Mouse (Mus musculus) c-Kit-positive CD71-positive TER-119-positive erythroid progenitor cells, embryonic 14.5 days (primary cell): ENCODE results near the gene Thap11.
"Not testable (repeated sequence)": the region's sequence is repeated elsewhere in the genome, so short reads cannot be mapped to it uniquely, and the experiment has no call there.

Experiments
- DNase-seq: peaks from one replicate; pipeline ENCODE4 v3.0.0-alpha.2; 2013; ENCODE audit warnings: low spot score

The Thap11 gene

DNA sequence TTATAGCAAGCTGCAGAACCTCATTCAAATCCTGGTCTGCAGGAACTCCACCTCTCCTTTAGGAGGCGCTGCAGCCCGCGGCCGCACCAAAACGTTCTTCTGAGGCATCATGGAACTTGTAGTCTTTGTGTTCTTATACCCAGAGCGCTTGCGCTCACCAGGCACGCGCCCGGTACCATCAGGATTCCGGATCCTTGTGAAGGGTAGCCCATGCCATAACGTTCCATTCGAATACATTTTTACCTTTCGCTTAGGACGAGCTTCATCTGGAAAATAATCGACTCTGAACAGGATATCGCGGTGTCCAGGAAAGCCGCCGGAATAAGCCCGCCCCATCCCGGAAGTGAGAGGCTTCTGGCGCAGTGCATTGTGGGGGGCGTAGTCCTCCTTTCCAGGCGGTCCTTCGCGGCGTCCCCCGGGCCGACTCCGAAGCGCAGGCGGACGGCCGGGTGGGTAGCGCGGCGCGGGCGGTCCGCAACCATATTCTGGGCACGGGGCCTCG is at the start of gene Thap11:
TSS of gene Thap11 (plus strand) at position 418 of the 502 bp plus-strand sequence.
- DNase-seq: peak; percentile 92

DNA sequence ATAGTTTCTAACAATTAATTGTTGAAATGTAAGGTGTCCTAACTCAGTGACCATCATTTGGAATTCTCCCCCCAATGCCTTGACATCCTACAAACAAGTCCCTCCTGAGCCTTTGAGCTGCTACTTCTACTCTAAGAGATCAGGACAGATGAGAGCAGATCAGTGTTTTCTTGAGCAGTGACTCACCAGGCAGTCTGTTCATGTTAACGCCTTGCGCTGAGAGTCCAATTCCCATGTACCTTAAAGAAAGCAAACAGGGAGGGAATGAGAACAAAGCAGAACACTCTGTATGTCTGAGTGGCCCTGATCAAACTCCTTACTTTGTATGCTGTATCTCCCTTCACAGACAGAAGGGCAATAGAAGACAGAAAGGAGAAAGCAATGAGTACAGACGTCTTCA is 49.6 kb upstream of the Thap11 start:
- no peak for DNase-seq

DNA sequence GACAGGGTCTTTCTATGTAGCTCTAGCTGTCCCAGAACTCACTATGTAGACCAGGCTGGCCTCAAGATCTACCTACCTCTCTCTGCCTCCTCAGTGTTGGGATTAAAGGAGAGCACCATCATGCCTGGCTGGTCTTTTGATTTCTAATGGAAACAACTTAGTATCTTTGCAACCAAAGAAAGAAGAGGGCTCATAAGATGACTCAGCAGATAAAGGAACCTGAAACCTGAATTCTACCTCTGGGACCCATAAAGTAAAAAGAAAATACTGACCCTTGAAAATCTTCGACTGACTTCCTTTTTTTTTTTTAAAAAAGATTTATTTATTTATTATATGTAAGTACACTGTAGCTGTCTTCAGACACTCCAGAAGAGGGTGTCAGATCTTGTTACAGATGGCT is 49.0 kb upstream of the Thap11 start:
- DNase-seq: no peak

DNA sequence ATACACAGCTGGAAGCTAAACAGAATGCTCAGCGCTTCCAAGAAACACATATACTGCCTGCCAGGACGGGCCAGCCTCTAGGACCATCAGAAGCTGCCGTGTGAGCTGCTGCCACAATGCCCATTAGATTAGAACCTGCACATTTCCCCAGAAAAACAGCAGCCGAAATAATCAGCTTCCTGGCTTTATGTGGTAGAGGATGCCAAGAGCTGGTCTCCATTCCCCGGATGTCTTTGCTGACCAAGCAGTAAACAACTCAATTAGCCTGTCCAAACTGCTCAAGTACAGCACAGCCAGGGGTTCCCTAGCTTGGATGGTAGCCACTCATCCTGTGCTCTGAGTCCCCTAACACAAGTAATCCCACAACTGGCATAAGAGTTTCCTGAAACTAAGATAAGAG is 47.2 kb upstream of the Thap11 start:
- no peak for DNase-seq

DNA sequence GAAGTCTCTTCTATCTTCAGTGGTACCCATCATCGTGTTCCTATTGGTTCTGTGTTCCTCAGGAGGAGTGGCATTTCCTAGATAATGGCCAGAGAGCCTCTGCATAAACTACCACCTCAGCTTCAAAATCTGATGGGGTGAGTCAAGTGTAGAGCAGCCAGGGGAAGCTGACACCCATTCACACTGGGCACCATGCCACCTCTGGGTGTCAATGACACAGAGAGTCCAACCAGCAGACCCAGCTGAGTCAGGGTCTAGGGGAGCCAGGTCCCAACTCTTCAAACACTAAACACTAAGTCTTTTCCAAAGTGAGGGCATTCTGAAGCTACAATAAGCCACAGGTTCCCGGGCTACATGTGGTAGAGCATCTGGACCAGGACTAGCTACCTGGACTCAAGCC is 46.5 kb upstream of the Thap11 start:
- DNase-seq: no peak

DNA sequence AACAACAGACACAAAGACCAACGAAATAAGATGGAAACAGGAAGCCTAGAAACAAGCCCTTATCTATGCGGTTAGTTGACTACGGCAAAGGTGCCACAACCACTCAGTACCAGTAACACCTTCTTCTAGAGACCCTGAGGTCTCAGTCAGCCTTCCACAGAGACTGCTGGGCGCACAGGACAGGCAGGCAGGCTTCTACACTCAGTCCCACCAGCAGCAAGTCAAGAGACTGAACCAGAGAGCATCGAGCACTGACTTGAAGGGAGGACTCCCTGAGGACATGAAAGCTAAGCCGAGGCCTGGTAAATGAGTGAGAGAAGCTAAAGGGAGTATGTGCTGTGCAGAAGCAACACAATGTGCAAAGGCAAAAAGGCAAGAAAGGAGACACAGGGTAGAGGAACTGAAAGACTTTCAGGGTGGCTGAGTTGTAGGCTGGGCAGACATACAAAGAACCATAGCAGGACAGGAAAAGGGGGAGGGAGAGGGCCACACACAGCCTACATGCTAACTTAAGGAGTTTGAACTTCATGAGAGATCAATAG is 44.6 kb upstream of the Thap11 start:
- no peak for DNase-seq

DNA sequence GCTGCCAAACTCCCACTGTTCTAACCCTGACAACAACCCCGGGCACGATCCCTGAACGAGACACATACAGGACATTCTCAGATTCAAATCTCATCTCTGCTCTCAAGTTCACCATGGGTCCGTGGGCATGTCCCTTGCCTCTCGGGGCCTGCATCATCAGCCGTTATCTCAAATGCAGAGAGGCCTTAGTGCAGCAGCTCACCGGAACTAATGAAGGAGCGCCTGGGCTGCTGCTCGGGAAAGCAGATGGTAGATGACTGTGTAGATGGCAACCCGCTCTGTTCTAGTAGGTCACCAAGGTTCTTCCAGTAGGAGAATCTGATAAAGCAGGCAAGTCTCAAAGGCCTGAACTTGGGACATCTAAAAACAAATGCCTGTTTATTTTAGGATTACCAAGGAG is 43.9 kb upstream of the Thap11 start:
- DNase-seq: no peak

DNA sequence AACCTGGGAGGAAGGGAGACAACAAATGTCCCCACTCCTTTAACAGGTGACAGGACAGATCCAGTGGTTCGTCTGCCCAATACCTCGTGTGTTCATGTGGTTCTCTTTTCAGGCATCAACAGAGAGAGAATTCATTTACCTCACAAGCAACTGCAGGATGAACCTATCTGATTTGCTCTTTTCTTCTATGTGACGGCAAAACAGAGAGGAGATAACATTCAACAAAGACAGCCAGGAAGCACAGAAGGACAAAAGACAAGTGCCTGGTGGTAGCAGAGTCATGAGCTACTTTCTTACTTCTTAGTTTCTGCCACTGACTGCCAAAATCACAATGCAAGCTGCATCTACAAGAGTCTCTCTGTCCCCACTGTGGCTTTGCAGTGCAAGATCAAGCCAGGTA is 43.4 kb upstream of the Thap11 start:
- no peak for DNase-seq

DNA sequence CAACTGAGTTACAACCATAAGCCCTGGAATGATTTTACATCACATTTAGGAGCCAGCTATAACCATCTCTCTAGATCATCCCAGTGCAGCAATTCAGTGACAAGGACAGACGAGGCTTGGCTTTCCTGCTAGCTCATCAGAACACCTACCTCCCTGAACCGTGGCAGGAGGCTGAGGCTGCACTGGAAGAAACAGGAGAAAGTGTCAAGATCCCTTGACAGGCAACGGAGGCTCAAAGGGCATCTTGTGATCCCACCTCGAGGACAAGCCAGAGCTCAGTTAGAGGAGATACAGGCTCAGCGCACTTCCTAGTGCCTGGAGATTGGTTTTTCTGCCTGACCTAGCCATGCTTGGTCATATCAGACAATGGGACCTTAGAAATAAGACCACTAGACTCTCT is 42.4 kb upstream of the Thap11 start:
- no peak for DNase-seq

DNA sequence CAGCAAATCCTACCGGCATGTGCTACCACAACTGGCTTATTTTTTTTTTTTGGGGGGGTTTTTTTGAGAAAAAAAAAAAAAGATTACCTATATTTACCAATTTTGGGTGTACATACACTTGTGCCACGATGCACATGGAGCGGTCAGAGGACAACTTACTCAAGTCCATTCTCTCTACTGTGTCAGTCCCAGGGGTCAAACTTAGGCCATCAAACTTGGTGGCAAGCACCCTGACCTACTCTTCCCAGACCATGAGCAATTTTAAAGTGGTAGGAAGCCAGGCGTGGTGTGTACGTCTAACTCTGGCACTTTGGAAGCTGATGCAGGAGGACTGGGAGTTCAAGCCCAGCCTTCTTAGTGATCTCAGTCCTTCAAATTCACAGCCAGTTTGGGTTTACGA is 41.7 kb upstream of the Thap11 start:
- no peak for DNase-seq

DNA sequence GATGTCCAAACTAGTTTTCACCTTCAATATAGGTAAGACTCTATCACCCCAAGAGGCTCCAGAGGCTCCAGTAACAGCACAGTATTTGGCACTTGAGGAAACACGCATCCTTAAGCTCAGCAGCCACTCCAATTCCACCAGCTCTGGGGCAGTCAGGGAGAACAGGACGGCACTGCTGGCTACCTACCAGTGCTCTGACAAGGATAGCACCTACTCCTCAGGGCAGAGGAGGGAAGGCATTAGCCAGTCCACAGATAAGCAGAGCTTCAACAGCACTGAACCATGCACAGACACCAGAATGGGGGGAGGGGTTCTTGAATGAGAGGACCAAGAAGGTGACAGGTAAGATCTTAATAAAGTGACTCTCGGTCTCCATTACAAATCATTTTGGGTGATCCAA is 35.3 kb upstream of the Thap11 start:
- no peak for DNase-seq

DNA sequence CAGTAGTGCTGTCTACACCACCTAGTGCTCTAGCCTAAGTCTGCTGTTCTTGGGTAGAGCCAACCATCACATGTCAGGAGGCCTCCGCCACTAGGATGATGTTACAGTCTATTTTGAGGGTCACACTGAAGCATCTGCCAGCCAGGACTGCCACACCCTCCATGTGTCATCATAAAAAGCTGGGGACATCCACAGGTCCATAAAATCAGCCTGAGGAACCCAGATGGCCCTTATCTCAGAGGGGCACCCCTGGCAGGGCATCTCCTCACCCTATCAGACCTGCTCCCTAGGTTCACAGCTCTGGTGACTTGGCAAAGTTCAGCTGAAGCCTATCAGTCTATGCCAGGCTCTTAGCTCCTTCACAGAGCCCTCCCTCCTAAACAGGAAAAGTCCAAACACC is 34.0 kb upstream of the Thap11 start:
- DNase-seq: peak; percentile 95

DNA sequence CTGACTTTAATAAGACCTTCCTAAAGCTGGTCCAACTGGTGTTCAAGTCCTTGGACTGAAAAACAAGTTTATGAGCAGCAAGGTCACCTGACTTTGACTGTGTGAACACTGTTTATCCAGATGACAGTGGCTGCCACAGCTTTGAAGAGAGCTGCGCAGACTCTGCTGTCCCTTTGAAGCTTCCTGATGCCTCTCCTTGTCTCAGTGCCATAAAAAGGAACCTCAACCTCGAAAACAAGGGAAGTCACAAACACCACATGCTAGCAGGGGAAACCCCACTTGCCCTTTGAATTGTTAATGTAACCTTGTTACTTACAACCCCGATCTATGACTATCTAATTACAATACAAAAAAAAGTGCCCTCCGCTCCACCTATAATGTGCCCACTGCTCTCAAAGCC is 29.4 kb upstream of the Thap11 start:
- DNase-seq: no peak

DNA sequence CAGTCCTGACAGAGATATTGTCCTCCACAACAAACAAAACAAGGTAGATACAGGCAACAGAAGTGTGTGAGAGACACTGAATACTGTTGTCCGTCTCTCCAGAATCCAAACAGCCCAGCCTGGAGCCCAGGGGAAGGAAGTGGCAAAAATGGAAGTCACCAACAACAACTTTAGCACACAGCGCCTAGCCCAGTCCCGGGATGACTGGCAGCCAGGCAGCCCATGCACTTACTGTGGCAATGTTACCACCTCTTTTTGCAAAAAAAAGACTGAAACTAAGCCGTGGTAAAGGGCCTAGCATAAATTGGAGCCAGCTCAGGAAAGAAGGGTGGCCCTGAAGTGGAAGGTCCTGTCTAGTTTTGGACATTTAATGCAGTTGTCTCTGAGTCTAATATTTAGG is 28.6 kb upstream of the Thap11 start:
- DNase-seq: no peak

DNA sequence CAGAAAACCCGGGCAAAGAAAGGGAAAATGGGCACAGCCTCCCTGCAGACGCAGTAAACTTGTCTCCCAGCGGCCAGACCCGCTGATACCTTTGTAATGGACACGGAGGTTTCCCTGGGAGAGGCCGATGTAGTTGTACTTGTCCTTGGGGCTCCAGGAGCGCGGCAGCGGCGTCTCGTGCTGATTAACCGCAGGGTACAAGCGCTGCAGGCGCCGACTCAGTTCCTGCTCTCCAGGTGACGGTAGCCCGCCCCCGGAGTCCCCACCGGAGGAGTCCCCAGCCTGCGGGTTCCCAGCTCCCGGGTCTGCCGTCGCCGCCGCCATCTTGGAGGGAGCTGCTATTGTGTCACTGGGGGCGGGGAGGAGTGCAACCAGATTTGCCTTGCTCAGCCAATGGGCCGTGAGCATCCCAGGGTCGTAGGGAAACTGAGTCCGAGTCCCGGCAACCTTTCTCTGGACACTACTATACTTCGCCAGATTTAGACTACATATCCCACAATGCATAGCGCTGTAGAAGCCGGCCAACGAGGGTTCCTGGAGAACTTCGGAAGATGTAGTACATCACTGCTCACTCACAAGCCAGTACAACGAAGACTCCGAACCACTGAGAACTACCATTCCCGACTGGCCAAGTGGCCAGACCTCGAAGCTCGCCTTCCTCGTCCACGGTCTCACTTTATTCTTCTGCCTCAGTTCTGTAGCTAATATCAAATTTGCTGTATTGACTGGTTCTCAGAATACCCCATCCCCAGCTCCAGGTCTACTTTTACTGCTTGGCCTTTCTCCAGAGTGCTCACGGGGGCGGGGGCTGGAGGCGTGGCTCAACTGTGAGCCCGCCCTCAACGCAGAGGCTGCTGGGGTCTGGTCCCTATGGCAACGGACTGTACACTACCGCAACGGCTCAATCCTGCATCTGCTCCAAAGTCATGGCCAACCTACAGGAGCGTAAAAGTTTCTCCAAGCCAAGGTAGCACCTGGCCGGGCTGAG is 27.8 kb upstream of the Thap11 start, which contains the start of the genes Ranbp10 and Tsnaxip1:
TSS of gene Ranbp10 (minus strand) at position 490 of the 988 bp plus-strand sequence.
TSS of gene Tsnaxip1 (plus strand) at position 871 of the 988 bp plus-strand sequence.
- DNase-seq: peak; percentile 98

DNA sequence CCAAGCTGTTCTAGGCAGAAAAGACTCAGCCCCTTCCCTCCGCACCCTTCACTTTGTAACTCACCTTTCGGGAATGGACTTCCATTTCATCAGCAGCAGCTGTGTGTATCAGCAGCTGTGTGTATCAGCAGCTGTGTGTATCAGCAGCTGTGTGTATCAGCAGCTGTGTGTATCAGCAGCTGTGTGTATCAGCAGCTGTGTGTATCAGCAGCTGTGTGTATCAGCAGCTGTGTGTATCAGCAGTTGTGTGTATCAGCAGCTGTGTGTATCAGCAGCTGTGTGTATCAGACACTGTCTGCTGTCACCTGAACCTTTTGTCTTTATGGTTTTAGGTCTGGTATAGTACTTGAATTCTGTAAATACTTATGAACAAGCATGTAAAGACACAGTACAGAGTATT is 21.2 kb upstream of the Thap11 start:
- DNase-seq: not testable (repeated sequence)

DNA sequence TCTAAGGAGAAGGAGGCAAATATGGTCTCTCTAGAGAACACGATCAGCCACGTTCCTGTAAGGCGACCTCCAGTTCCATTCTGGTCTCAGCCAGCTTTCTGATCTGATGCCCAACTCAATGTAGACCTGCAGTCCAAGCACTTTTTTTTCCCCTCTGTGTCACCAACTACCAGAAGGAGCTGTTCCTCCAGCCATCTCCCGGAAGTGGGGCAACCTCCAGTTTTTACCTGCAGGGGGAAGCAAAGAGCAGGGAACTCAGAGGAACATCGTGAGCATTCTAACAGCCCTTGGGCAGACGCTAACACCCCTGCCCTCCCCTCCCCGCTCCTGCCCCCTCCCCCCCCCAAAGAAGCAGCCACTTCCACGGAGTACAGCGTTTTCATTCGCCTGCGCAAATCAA is 19.6 kb upstream of the Thap11 start:
- DNase-seq: peak; percentile 85

DNA sequence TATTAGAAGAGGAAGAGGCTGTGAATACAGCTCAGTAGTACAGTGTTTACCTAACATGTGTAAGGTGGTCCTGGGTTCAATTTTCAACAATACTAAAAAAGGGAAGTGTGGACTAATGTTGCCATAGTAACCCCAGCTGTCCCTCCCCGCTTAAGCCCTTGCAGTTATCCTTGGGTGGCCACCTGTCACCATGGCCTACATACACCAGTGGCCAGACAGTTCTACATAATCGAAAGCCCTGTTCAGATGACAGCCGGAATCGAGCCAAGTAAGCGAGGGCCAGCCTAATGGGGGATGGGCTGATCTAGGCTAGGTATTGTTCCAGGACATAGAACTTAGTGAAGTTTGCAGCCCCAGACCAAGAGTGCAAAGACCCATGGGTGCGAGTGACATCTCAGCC is 17.9 kb upstream of the Thap11 start:
- DNase-seq: no peak

DNA sequence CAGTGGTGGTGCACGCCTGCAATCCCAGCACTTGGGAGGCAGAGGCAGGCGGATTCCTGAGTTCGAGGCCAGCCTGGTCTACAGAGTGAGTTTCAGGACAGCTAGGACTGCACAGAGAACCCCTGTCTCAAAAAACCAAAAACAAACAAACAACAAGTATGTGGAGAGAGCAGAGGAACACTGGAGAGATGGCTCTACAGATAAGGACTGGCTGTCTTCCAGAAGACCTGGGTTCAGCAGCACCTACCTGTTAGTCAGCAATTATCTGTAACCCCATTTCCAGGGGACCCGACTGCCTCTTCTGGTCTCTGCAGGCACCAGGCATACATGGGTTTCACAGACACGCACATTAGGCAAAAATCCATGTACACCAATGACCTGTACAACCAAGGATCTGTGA is 15.7 kb upstream of the Thap11 start:
- DNase-seq: no peak

DNA sequence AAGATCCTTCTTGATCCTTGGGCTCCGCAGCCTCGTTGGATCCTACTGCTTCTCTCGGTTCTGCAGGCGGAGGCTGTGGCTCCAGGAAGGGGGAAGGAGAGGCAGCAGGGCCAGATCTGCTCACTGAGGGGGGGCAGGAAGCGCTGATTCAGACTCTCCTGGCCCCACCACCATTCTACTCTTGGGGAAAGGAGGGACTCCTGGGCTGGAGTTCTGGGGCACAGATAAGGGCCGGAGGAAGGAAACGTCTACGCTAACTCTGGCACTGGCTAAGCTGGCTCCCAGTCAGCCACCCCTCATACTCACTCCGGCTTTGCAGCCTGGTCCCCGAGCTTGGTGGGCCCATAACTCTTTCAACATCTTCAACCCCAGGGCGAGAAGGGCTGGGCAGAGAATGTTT is 8.3 kb upstream of the Thap11 start:
- no peak for DNase-seq

DNA sequence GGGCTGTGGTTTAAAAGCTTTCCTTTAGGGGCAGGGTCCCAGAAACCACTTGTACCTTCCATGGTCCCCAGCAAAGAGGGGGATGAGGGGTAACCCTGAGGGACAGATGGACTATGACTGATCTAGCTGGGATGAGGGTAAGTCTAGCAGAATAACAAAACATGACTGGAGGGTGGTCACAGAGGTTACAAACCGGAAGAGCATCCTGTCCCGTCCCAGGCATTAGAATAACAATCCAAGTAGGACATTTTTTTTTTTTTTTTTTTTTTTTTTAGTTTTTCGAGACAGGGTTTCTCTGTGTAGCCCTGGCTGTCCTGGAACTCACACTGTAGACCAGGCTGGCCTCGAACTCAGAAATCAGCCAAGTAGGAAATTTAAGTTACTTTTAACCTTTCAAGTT is 4.9 kb upstream of the Thap11 start:
- DNase-seq: no peak

DNA sequence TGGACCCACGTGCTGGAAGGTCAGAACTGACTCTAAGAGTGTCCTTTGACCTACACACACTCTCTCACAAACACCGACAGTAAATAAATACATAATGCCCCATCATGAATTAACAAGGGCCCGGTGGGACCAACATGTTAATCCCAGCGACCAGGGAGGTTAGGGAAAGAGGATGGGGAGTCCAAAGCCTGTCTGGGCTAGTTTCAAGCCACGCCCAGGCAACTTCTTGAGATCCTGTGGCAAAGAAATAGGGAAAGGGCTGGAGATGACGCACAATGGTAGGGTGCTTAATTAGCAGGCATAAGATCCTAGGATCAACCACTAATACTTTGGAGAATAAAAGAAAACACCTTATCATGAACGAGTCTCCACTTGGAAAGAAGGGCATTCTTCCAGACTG is 4.3 kb upstream of the Thap11 start:
- no peak for DNase-seq

DNA sequence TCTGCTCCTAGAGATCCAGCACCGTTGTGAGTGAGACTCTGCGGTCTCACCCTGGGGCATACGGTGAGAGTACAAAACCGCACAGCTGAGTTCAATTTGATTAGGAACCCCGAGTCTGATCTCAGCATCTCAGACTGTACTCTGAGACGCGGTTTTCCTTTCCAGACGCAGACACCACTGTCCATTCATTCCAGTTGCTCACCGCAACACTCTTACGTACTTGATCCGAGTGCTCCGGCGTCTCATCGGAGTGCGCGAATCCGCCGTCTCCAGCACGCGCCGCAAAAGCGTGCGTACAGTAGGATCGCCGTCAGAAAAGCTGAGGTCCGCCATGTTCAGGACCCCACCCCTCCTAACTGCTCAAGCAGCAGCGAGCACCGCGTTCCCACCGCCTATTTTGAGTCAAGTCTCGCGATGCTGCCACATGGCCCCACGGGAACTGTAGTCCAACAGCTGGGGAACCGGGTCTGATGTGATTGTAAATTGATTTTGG is 3.2 kb upstream of the Thap11 start:
- peak; percentile 85 for DNase-seq
